19 mouse cellular contexts compared by ENCODE assay signal in the genomic region with DNA sequence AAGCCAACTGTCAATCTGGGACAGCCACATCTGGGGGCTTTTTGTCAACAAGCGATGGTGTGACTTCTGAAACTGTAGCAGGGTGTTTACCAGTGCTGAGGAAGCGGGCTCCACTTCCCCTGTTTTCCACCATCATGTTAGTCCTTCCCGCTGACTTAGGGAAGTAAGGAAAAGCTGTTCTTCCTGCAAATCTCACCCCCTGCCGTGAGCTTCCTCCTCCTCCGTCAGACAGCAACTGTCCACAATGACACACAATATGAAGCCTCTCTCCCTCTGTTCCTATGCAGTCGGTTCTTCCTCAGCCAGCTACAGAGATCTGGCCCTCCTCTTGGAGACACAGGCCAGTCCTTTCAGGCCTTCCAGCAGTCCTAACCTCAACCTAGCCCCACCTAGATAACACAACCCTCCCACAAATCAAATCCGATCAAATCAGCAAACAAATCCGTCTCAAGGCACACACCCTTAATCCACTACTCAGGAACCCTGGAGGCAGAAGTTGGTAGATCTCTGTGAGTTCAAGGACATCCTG. TPM values are rescaled to one million over a fixed set of nuclear protein-coding genes. Genes with fewer than 3 reads are reported as not detected.
A peak's percentile ranks its signal among the peaks of the same experiment; 100 is the strongest.
DNase-seq lines count a peak whose midpoint lies in the region; ATAC-seq and TF ChIP-seq lines count a peak whose summit lies in the region.
"Had no signal": no experiment of that assay in that cellular context is flagged by ENCODE, and none has a peak within 500 bp of the region (broad histone marks: within the 10 kb centered on the region; RNA-seq: fewer than 3 reads in every experiment).

No protein-coding gene starts in this region.

- 77% methylated on average over 8 of the region's 8 CpGs for WGBS in kidney, postnatal 0 days
- 54% methylated on average over 8 of the region's 8 CpGs for WGBS in small intestine, adult 2 months

- H3K4me3 ChIP-seq in kidney, postnatal 0 days (replicated peaks; ENCODE audit: low read depth, low read length), result no peak overlapping the region
- H3K4me3 ChIP-seq in ES-E14 (ENCODE audit: insufficient read depth in 1 of 2, low read depth in 1 of 2, low read length in 2 of 2, poor library complexity in 1 of 2, severe bottlenecking in 1 of 2), result no peak overlapping the region; a peak in 1 of 4 replicates
- H3K4me3 ChIP-seq in small intestine, adult 2 months (ENCODE audit: low read depth, low read length), result no peak overlapping the region
- H3K4me3 ChIP-seq in left cerebral cortex, adult 2 months, result no peak overlapping the region
- H3K4me3 ChIP-seq: forebrain, embryonic 12.5 days; heart, embryonic 12.5 days; hindbrain, embryonic 12.5 days; limb, embryonic 12.5 days; liver, embryonic 15.5 days had no signal

- no peak overlapping the region for H3K4me2 ChIP-seq in kidney, postnatal 0 days (ENCODE audit: low read length)
- H3K4me2 ChIP-seq: forebrain, embryonic 12.5 days; heart, embryonic 12.5 days; hindbrain, embryonic 12.5 days; limb, embryonic 12.5 days; liver, embryonic 15.5 days had no signal

- no peaks in the 10 kb centered on the region for H3K27me3 ChIP-seq in kidney, postnatal 0 days (ENCODE audit: insufficient read depth, low read length)
- H3K27me3 ChIP-seq in small intestine, adult 2 months (ENCODE audit: control insufficient read depth, insufficient read depth, low read length), result no peaks in the 10 kb centered on the region
- H3K27me3 ChIP-seq: limb, embryonic 12.5 days had no signal

- peak overlapping the region; percentile 82 for H3K27ac ChIP-seq in kidney, postnatal 0 days
- peak overlapping the region; percentile 76 for H3K27ac ChIP-seq in ES-E14 (ENCODE audit: insufficient read depth, low read depth, low read length, poor library complexity, severe bottlenecking)
- H3K27ac ChIP-seq in small intestine, adult 2 months (ENCODE audit: insufficient read depth, low read depth, low read length), result peak overlapping the region; percentile 89
- H3K27ac ChIP-seq in left cerebral cortex, adult 2 months, result no peak overlapping the region
- H3K27ac ChIP-seq: forebrain, embryonic 12.5 days; hindbrain, embryonic 12.5 days; limb, embryonic 12.5 days; liver, embryonic 15.5 days had no signal

- peaks cover 40% of the 10 kb centered on the region for H3K4me1 ChIP-seq in kidney, postnatal 0 days (replicated peaks; ENCODE audit: insufficient read depth, low read length)
- peaks cover 22 to 44% of the 10 kb centered on the region in 2 experiments for H3K4me1 ChIP-seq in ES-E14 (ENCODE audit: control insufficient read depth in 2 of 2, insufficient read depth in 2 of 2, low read length in 2 of 2, poor library complexity in 1 of 2)
- peaks cover 46% of the 10 kb centered on the region for H3K4me1 ChIP-seq in small intestine, adult 2 months (ENCODE audit: control insufficient read depth, insufficient read depth, insufficient read length, low read length)

- ATAC-seq in kidney, postnatal 0 days (replicated peaks; ENCODE audit: low FRiP score, low read depth), result no peak

- H3K9ac ChIP-seq in kidney, postnatal 0 days (ENCODE audit: low read depth, low read length), result no peak overlapping the region
- H3K9ac ChIP-seq in ES-E14 (ENCODE audit: insufficient read depth, low read depth, low read length, poor library complexity, severe bottlenecking), result peak overlapping the region; percentile 16; the same call in 1 of the 2 replicates
- H3K9ac ChIP-seq: forebrain, embryonic 12.5 days; heart, embryonic 12.5 days; hindbrain, embryonic 12.5 days; limb, embryonic 12.5 days; liver, embryonic 15.5 days had no signal

- in situ Hi-C loops in ES-E14 (cut with MboI; ENCODE audit: low sequenced_read_pairs in 2 of 2, unreplicated experiment in 2 of 2), result no loop called here

- TF ChIP-seq CTCF in kidney, postnatal 0 days (IDR thresholded peaks at IDR 0.05; ENCODE audit: low read depth), result no peak
- no peak for TF ChIP-seq CTCF in small intestine, adult 2 months (IDR thresholded peaks at IDR 0.05; ENCODE audit: extremely low read depth, insufficient read length, insufficient replicate concordance, low read depth, low read length)
- no peak for TF ChIP-seq CTCF in left cerebral cortex, adult 2 months (IDR thresholded peaks at IDR 0.05)

- H3K36me3 ChIP-seq in kidney, postnatal 0 days (ENCODE audit: insufficient read depth, low read length), result 0 out of 2 replicates have a peak, but pooled peaks cover 3% of the 10 kb centered on the region
- H3K36me3 ChIP-seq in ES-E14 (ENCODE audit: control insufficient read depth, insufficient read depth, low read length, poor library complexity, severe bottlenecking), result no peaks in the 10 kb centered on the region; the same call in 1 of the 2 replicates
- no peaks in the 10 kb centered on the region for H3K36me3 ChIP-seq in small intestine, adult 2 months (ENCODE audit: control insufficient read depth, insufficient read depth, low read length)
- H3K36me3 ChIP-seq: forebrain, embryonic 12.5 days; heart, embryonic 12.5 days; hindbrain, embryonic 12.5 days; liver, embryonic 15.5 days had no signal

- DNase-seq in kidney, postnatal 0 days (ENCODE audit: low spot score), result no peak
- DNase-seq in kidney, postnatal 14 days, result no peak
- DNase-seq in ES-E14 (ENCODE audit: low read depth, low spot score), result no peak
- peak; percentile 22 for DNase-seq in brain, adult 2 months (ENCODE audit: low read depth, low spot score)
- no peak for DNase-seq in left cerebral cortex, adult 2 months (ENCODE audit: extremely low spot score in 1 of 2, low spot score in 2 of 2)
- no peak for DNase-seq in thymus, postnatal 10 days (ENCODE audit: low spot score in 2 of 2)
- DNase-seq in spleen, postnatal 14 days (ENCODE audit: low spot score in 2 of 2), result no peak
- DNase-seq: cerebellum, adult 8-10 months; gastrocnemius, postnatal 36 days; heart, postnatal 14 days; retina, postnatal 1 day; thymus, adult 18-20 months had no signal

- TF ChIP-seq POLR2A in small intestine, adult 2 months (IDR thresholded peaks at IDR 0.05; ENCODE audit: low read depth, low read length), result no peak

- intact Hi-C loops in left cerebral cortex, adult 2 months (cut with DNase I), result no loop called here

- H3K9me3 ChIP-seq in kidney, postnatal 0 days (replicated peaks; ENCODE audit: low read length), result no peaks in the 10 kb centered on the region
- no peaks in the 10 kb centered on the region for H3K9me3 ChIP-seq in ES-E14 (ENCODE audit: control insufficient read depth, insufficient read depth, low read depth, low read length)
- H3K9me3 ChIP-seq: forebrain, embryonic 12.5 days; heart, embryonic 12.5 days; hindbrain, embryonic 12.5 days; liver, embryonic 15.5 days had no signal

TF ChIP-seq in ES-E14, 5 proteins besides CTCF, POLR2A, EP300 and RAD21:
- TF ChIP-seq CHD2 (IDR thresholded peaks at IDR 0.05; ENCODE audit: low read depth, low read length), result no peak
- no peak for TF ChIP-seq HCFC1 (IDR thresholded peaks at IDR 0.05; ENCODE audit: borderline replicate concordance, insufficient read depth, low read length)
- no peak for TF ChIP-seq ZNF384 (IDR thresholded peaks at IDR 0.05; ENCODE audit: low read depth, low read length)
- TF ChIP-seq MAFK (IDR thresholded peaks at IDR 0.05; ENCODE audit: insufficient read depth, low read depth, low read length), result no peak

RNA-seq across cellular contexts. Expression of gene Tns3, which starts 34.4 kb away (rescaled TPM):
- polyA plus RNA-seq in kidney, postnatal 0 days (2015; fragmentation: Nextera tagmentation; extraction: Ambion mirVana), result 17.6 and 18.2 TPM in 2 replicates
- 111 and 133 TPM in 2 replicates for total RNA-seq in ES-E14 (2012; rRNA removed)
- 13.3 and 24.9 TPM in 2 replicates for polyA plus RNA-seq in small intestine, adult 2 months (2012; rRNA removed)
- total RNA-seq in left cerebral cortex, adult 2 months (2021), result 10 to 100 TPM; 33.6 to 40.1 TPM
- total RNA-seq: MEL had no signal
